Mouse (Mus musculus): ENCODE data around the gene Senp2. TPM values are rescaled to one million over a fixed set of nuclear protein-coding genes. Genes with fewer than 3 reads are reported as not detected.
A peak's percentile ranks its signal among the peaks of the same experiment; 100 is the strongest.

The Senp2 gene
- total RNA-seq (2014; rRNA removed) (23.4 and 24.1 TPM in 2 replicates), polyA plus RNA-seq (2015; fragmentation: Nextera tagmentation; extraction: Ambion mirVana) (43.0 and 46.2 TPM in 2 replicates)

DNA sequence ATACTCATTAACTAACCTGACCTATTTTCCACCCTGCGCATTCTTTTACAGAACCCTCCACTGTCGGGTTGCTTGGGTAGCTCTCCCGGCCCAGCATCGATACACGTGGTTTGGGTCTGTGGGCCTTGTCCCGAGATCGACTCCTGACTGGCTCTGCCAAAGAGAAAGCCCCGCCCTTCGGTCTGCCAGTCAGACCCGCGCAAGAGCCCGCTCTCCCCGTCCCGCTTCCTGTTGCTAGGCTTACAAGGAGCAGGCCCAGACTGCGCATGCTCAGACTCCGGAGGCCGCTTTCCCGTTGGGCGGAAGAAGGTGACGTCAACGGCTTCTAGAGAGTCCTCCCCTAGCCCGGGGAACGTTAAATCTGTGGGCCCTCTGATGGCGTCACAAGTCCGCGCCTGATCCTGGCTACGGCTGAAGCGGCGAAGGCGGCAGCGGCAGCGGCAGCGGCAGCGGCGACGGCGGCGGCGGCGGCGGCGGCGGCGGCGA is at the start of gene Senp2:
Senp2 (plus strand) TSS at position 386 of the 486 bp plus-strand sequence.
- no peaks in the 10 kb centered on the region; the same call in 1 of the 2 replicates for H3K36me3 ChIP-seq (ENCODE audit: insufficient read depth, low read length)
- DNase-seq (ENCODE audit: low spot score) (peak; percentile 100), ATAC-seq (peak; percentile 99)
- WGBS = under 1% methylated on average over 38 of the region's 45 CpGs
- peak within 1 kb of the TSS; percentile 99 for H3K4me3 ChIP-seq (ENCODE audit: low read length)
- TF ChIP-seq CTCF (IDR thresholded peaks at IDR 0.05; ENCODE audit: low read depth) = no peak
- H3K4me1 ChIP-seq (ENCODE audit: insufficient read depth, low read length) = no peaks in the 10 kb centered on the region
- peak within 1 kb of the TSS; percentile 82 for H3K4me2 ChIP-seq (ENCODE audit: low read depth, low read length)
- H3K9me3 ChIP-seq (ENCODE audit: low read length) = no peaks in the 10 kb centered on the region
- no peaks in the 10 kb centered on the region for H3K27me3 ChIP-seq (ENCODE audit: insufficient read depth, low read length)
- peak within 1 kb of the TSS; percentile 93 for H3K9ac ChIP-seq (replicated peaks; ENCODE audit: low read length)
- peak within 1 kb of the TSS; percentile 88 for H3K27ac ChIP-seq

DNA sequence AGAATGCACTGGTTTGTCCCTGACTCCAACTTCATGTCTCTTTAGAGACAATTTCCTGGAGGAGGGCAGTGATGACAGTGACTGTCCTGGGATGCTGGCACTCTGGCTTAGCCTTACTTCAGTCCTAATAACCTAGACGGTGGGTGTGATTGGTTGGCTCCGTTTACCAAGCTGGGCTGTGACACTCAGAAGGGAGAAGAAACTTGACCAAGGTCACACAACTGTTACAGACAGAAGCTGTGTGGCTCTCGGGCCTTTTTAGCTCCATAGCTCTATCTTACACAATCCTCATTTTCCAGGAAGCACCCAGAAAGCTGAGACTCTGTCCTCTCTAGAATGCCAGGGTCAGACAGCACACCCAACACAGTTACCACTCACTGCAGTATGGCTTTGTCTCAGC is 43.7 kb upstream of the Senp2 start:
- H3K4me1 ChIP-seq (ENCODE audit: insufficient read depth, low read length) = no peaks in the 10 kb centered on the region
- H3K4me2 ChIP-seq (ENCODE audit: low read depth, low read length) = no peak overlapping the region
- no peaks in the 10 kb centered on the region for H3K27me3 ChIP-seq (ENCODE audit: insufficient read depth, low read length)
- WGBS = 88% methylated on average over 3 of the region's 3 CpGs
- H3K4me3 ChIP-seq (ENCODE audit: low read length) = no peak overlapping the region
- H3K9me3 ChIP-seq (ENCODE audit: low read length) = no peaks in the 10 kb centered on the region
- H3K36me3 ChIP-seq (ENCODE audit: insufficient read depth, low read length) = no peaks in the 10 kb centered on the region
- DNase-seq (ENCODE audit: low spot score) (no peak), ATAC-seq (no peak)
- TF ChIP-seq CTCF (IDR thresholded peaks at IDR 0.05; ENCODE audit: low read depth) = no peak
- H3K9ac ChIP-seq (replicated peaks; ENCODE audit: low read length) = no peak overlapping the region
- no peak overlapping the region for H3K27ac ChIP-seq

DNA sequence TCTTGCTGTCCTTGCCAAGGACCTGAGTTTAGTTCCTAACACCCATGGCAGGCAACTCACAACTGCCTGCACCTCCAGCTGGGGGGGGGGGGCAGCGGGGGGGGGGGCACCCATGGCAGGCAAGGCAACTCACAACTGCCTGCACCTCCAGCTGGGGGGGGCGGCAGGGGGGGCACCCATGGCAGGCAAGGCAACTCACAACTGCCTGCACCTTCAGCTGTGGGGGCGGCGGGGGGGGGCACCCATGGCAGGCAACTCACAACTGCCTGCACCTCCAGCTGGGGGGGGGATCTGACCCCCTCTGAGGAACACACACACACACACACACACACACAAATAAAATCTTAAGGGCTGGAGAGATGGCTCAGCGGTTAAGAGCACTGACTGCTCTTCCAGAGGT is 39.4 kb upstream of the Senp2 start:
- Histone ChIP-seq H3K36me3 (ENCODE audit: insufficient read depth, low read length) (no peaks in the 10 kb centered on the region), H3K9me3 (ENCODE audit: low read length) (no peaks in the 10 kb centered on the region), H3K4me1 (ENCODE audit: insufficient read depth, low read length) (no peaks in the 10 kb centered on the region), H3K9ac (replicated peaks; ENCODE audit: low read length) (no peak overlapping the region), H3K27me3 (ENCODE audit: insufficient read depth, low read length) (no peaks in the 10 kb centered on the region), H3K4me2 (ENCODE audit: low read depth, low read length) (no peak overlapping the region), H3K4me3 (ENCODE audit: low read length) (no peak overlapping the region), H3K27ac (no peak overlapping the region)
- DNase-seq (ENCODE audit: low spot score) = no peak
- peak; percentile 24; the same call in 1 of the 2 replicates for ATAC-seq
- WGBS = 79% methylated on average over 5 of the region's 5 CpGs
- no peak for TF ChIP-seq CTCF (IDR thresholded peaks at IDR 0.05; ENCODE audit: low read depth)

DNA sequence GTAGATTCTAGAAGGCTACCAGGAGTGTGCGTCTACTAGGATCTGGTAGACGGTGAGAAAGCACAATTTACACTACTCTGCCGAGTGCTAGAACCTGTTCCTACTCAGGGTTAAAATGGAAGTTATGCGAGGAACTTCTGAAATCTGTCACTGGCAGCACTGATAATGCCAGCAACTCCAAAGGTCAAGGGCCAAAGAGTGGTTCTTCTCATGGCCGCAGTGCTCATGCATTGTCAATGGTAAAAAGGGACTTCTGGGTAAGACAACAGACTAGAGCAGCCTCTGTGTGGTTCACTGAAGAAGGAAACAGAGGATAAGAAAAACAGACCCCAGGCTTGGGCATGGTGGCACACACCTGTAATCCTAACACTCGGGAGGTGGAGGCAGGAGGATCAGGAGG is 38.7 kb upstream of the Senp2 start:
- no peaks in the 10 kb centered on the region for H3K4me1 ChIP-seq (ENCODE audit: insufficient read depth, low read length)
- H3K4me2 ChIP-seq (ENCODE audit: low read depth, low read length) = no peak overlapping the region
- WGBS = 83% methylated on average over 6 of the region's 6 CpGs
- no peaks in the 10 kb centered on the region for H3K9me3 ChIP-seq (ENCODE audit: low read length)
- DNase-seq (ENCODE audit: low spot score) (no peak), ATAC-seq (no peak)
- no peak for TF ChIP-seq CTCF (IDR thresholded peaks at IDR 0.05; ENCODE audit: low read depth)
- H3K27me3 ChIP-seq (ENCODE audit: insufficient read depth, low read length) = no peaks in the 10 kb centered on the region
- no peak overlapping the region for H3K27ac ChIP-seq
- H3K36me3 ChIP-seq (ENCODE audit: insufficient read depth, low read length) = no peaks in the 10 kb centered on the region
- no peak overlapping the region for H3K9ac ChIP-seq (replicated peaks; ENCODE audit: low read length)
- no peak overlapping the region for H3K4me3 ChIP-seq (ENCODE audit: low read length)

DNA sequence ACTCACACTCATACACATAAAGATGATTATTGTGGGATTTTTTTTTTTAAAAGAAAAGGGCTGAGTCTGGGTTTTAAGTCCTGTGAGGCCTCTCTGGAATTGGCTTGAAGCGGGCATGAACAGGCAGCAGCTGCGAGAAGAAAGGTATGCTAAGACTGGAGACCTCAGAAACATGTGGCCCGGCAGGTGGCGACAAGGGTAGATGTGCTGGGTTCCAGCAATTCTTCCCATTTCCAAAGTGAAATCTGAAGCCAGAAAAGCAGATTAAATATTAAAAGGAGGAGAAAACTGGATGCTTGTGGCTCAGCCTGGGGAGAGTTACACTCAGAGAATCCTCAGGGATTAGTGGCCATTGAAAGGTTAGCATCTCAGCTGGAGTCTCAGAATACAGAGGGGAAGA is 37.8 kb upstream of the Senp2 start:
- Histone ChIP-seq H3K4me1 (ENCODE audit: insufficient read depth, low read length) (no peaks in the 10 kb centered on the region), H3K4me2 (ENCODE audit: low read depth, low read length) (no peak overlapping the region), H3K9ac (replicated peaks; ENCODE audit: low read length) (no peak overlapping the region), H3K27ac (no peak overlapping the region), H3K36me3 (ENCODE audit: insufficient read depth, low read length) (no peaks in the 10 kb centered on the region), H3K27me3 (ENCODE audit: insufficient read depth, low read length) (no peaks in the 10 kb centered on the region), H3K4me3 (ENCODE audit: low read length) (no peak overlapping the region), H3K9me3 (ENCODE audit: low read length) (no peaks in the 10 kb centered on the region)
- 0 out of 2 replicates have a peak, but pooled peaks have one; percentile 4 for TF ChIP-seq CTCF (IDR thresholded peaks at IDR 0.05; ENCODE audit: low read depth)
- 72% methylated on average over 4 of the region's 4 CpGs for WGBS
- no peak for ATAC-seq
- DNase-seq (ENCODE audit: low spot score) = no peak

DNA sequence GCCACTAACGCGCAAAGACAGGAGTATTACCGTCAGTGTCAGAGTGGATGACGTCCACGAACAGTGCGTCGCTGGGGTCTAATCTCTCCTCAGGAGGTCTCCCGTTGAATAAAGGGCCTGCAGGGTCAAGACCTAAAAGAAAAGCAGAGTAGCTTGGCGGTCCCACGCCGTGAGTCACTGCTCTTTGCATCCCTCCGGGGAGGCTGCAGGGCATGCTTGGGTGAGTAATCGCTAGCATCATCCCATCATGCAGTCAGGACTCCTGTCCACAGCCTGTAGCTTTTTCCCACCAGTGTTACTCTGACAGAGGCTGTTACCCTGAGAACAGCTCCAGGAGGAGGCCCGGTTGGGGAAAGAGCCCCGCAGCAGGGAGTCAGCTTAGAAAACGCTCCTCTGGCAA is 33.1 kb upstream of the Senp2 start:
- no peak overlapping the region for H3K9ac ChIP-seq (replicated peaks; ENCODE audit: low read length)
- H3K27me3 ChIP-seq (ENCODE audit: insufficient read depth, low read length) = no peaks in the 10 kb centered on the region
- ATAC-seq = peak; percentile 61; the same call in 1 of the 2 replicates
- 1% methylated on average over 16 of the region's 16 CpGs for WGBS
- TF ChIP-seq CTCF (IDR thresholded peaks at IDR 0.05; ENCODE audit: low read depth) = no peak
- no peaks in the 10 kb centered on the region for H3K4me1 ChIP-seq (ENCODE audit: insufficient read depth, low read length)
- H3K4me3 ChIP-seq (ENCODE audit: low read length) = peak overlapping the region; percentile 9
- no peaks in the 10 kb centered on the region for H3K36me3 ChIP-seq (ENCODE audit: insufficient read depth, low read length)
- DNase-seq (ENCODE audit: low spot score) = peak; percentile 11
- peak overlapping the region; percentile 45 for H3K4me2 ChIP-seq (ENCODE audit: low read depth, low read length)
- H3K27ac ChIP-seq = no peak overlapping the region
- H3K9me3 ChIP-seq (ENCODE audit: low read length) = no peaks in the 10 kb centered on the region

DNA sequence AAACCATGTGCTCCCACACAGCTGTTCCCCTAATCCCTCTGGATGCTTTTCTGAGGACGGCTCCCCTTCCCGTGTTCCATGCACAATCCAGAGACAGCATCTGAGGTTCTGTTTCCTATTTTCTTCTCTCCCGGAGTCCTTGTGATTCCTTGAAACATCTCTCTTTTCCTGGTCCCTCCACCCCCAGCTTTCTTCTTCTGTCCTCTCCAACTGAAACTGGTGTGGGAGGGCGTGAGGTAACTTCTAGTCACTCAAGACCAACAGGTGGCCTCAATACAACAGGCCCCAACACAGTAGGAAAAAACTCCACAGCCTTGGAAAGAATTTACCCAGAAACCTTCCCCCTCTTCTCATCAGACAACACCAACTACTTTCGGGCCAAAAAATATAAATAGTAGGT is 31.9 kb upstream of the Senp2 start:
- no peak overlapping the region for H3K4me2 ChIP-seq (ENCODE audit: low read depth, low read length)
- no peaks in the 10 kb centered on the region for H3K27me3 ChIP-seq (ENCODE audit: insufficient read depth, low read length)
- DNase-seq (ENCODE audit: low spot score) (no peak), ATAC-seq (no peak)
- no peaks in the 10 kb centered on the region for H3K4me1 ChIP-seq (ENCODE audit: insufficient read depth, low read length)
- no peaks in the 10 kb centered on the region for H3K36me3 ChIP-seq (ENCODE audit: insufficient read depth, low read length)
- WGBS = 80% methylated on average over 5 of the region's 5 CpGs
- TF ChIP-seq CTCF (IDR thresholded peaks at IDR 0.05; ENCODE audit: low read depth) = no peak
- no peak overlapping the region for H3K4me3 ChIP-seq (ENCODE audit: low read length)
- H3K27ac ChIP-seq = no peak overlapping the region
- H3K9ac ChIP-seq (replicated peaks; ENCODE audit: low read length) = no peak overlapping the region
- no peaks in the 10 kb centered on the region for H3K9me3 ChIP-seq (ENCODE audit: low read length)
